Mouse (Mus musculus): ENCODE results near the gene 1700001P01Rik. TPM values are rescaled to one million over a fixed set of nuclear protein-coding genes. Genes with fewer than 3 reads are reported as not detected.
A peak's percentile ranks its signal among the peaks of the same experiment; 100 is the strongest.

Gene 1700001P01Rik
- total and polyA plus RNA-seq, 2 experiments from 2014 or later, result not detected

DNA sequence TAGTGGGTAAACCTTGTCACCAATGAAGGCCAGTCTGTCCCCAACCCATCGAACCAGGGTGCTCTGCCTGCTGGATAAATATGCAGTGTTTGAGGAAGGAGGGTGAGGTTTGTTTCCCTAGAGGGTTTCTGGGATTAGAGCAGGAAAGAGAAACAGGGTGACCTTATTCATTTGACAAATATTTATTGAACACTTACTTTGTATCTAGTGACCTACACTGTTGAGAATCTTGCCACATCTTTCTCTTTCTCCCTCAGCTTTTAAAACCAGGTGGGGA, 26.4 kb upstream of the 1700001P01Rik start:
- no peak overlapping the region for H3K9ac ChIP-seq (replicated peaks; ENCODE audit: low read depth, low read length)
- DNase-seq (ENCODE audit: low spot score) (no peak), ATAC-seq (ENCODE audit: insufficient read depth, low read depth) (no peak)
- no peaks in the 10 kb centered on the region for H3K9me3 ChIP-seq (replicated peaks; ENCODE audit: control insufficient read depth, low read length)
- no peak overlapping the region for H3K4me3 ChIP-seq (ENCODE audit: low read depth, low read length)
- WGBS, result 31% methylated on average over 1 of the region's 1 CpGs
- H3K4me1 ChIP-seq (ENCODE audit: control insufficient read depth, insufficient read depth), result peaks cover 49% of the 10 kb centered on the region
- H3K4me2 ChIP-seq (ENCODE audit: low read depth, low read length), result peak overlapping the region; percentile 90
- TF ChIP-seq EP300 (IDR thresholded peaks at IDR 0.05; ENCODE audit: low read depth), result no peak
- no peak for TF ChIP-seq CTCF (IDR thresholded peaks at IDR 0.05; ENCODE audit: low read depth)
- H3K36me3 ChIP-seq (replicated peaks; ENCODE audit: control insufficient read depth, insufficient read depth, low read length), result peaks cover 4% of the 10 kb centered on the region; the same call in 1 of the 2 replicates
- 0 out of 2 replicates have a peak overlapping the region, but pooled peaks have one; percentile 10 for H3K27ac ChIP-seq (ENCODE audit: low read depth)
- no peaks in the 10 kb centered on the region for H3K27me3 ChIP-seq (ENCODE audit: control insufficient read depth, insufficient read depth, low read length)

DNA sequence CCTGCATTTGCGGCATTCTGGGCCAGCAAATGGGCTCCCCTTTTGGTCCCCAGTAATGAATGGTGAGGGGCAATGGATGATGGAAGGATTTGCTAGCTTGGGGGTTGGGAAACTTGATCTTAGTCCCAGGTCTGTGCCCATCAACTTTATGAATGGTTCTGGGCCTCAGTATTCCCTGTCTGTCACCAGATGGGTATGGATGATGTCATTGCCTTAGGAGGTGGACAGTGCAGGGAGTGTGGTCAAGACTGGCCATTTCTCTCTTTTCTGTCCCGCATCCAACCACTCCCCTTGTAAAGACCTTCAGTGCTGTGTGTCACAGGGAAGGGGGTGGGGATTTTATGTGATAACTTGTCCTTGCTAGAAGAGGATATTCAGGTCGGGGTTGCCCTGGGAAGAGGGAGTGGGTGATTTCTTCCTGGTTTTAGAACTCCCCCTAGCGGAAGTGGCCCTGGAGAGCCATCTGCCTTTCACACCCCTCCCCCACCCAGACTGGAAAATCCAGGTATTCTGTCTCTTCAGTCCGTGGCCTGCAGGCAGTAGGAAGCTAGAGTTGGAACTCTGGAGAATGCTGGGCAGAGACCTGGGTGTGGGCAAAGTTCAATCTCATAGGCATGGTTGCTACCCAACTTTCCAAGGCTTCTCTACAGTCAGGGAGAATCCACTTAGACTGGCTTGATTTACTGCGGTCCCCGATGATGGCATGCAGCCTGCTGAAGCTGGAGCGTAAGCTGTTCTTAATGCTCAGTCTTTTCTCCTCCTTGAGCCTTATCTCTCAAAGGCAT, 25.9 kb upstream of the 1700001P01Rik start:
- peak overlapping the region; percentile 90 for H3K4me2 ChIP-seq (ENCODE audit: low read depth, low read length)
- H3K27ac ChIP-seq (ENCODE audit: low read depth), result peak overlapping the region; percentile 89; the same call in 1 of the 2 replicates
- ATAC-seq (ENCODE audit: insufficient read depth, low read depth), result no peak
- WGBS, result 23% methylated on average over 8 of the region's 8 CpGs
- no peak for DNase-seq (ENCODE audit: low spot score)
- H3K4me1 ChIP-seq (ENCODE audit: control insufficient read depth, insufficient read depth), result peaks cover 44% of the 10 kb centered on the region
- H3K27me3 ChIP-seq (ENCODE audit: control insufficient read depth, insufficient read depth, low read length), result no peaks in the 10 kb centered on the region
- H3K9me3 ChIP-seq (replicated peaks; ENCODE audit: control insufficient read depth, low read length), result no peaks in the 10 kb centered on the region
- no peak overlapping the region for H3K9ac ChIP-seq (replicated peaks; ENCODE audit: low read depth, low read length)
- peak overlapping the region; percentile 89 for H3K4me3 ChIP-seq (ENCODE audit: low read depth, low read length)
- no peaks in the 10 kb centered on the region for H3K36me3 ChIP-seq (replicated peaks; ENCODE audit: control insufficient read depth, insufficient read depth, low read length)
- TF ChIP-seq EP300 (IDR thresholded peaks at IDR 0.05; ENCODE audit: low read depth), result no peak
- TF ChIP-seq CTCF (IDR thresholded peaks at IDR 0.05; ENCODE audit: low read depth), result peak; percentile 33

DNA sequence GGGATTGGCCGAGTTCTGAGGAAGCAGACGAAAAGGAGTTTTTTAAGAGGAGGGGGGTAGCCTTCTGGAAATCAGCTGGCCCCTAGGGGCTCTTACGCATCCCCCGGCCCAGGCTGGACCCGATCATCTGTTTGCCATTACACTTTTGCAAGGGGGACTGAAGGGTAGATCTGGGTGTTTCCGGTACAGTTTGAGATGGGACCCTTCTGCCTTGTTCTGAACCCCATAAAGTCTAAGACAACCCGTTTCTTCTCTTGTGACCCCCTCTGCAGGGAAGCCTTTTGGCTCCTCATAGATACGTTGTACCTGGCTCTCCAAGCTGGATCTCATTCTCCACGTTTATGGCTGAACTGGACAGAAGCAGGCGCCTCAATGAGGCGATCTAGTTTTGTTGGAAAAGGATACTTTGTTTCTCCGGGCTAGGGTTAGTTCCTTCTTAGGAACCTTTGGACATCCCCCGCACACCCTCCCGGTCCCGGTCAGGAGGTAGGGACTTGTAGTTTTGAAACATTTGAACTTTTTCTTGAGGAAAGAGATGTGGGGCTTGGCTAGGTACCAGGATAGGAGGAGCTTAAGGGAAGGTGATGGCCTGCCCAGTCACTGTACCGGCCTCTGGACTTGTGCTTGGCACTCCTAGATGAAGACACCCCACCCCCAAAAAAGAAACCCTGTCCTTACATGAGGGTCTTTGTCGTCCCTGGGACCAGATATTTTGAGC, 25.1 kb upstream of the 1700001P01Rik start:
- ATAC-seq (ENCODE audit: insufficient read depth, low read depth), result no peak
- Histone ChIP-seq H3K9me3 (replicated peaks; ENCODE audit: control insufficient read depth, low read length) (no peaks in the 10 kb centered on the region), H3K4me3 (ENCODE audit: low read depth, low read length) (peak overlapping the region; percentile 89), H3K27ac (ENCODE audit: low read depth) (peak overlapping the region; percentile 89), H3K4me2 (ENCODE audit: low read depth, low read length) (peak overlapping the region; percentile 90), H3K36me3 (replicated peaks; ENCODE audit: control insufficient read depth, insufficient read depth, low read length) (no peaks in the 10 kb centered on the region), H3K4me1 (ENCODE audit: control insufficient read depth, insufficient read depth) (peaks cover 37% of the 10 kb centered on the region), H3K27me3 (ENCODE audit: control insufficient read depth, insufficient read depth, low read length) (no peaks in the 10 kb centered on the region), H3K9ac (replicated peaks; ENCODE audit: low read depth, low read length) (peak overlapping the region; percentile 72)
- TF ChIP-seq CTCF (IDR thresholded peaks at IDR 0.05; ENCODE audit: low read depth) (no peak), EP300 (IDR thresholded peaks at IDR 0.05; ENCODE audit: low read depth) (no peak)
- 4% methylated on average over 17 of the region's 17 CpGs for WGBS
- no peak for DNase-seq (ENCODE audit: low spot score)

DNA sequence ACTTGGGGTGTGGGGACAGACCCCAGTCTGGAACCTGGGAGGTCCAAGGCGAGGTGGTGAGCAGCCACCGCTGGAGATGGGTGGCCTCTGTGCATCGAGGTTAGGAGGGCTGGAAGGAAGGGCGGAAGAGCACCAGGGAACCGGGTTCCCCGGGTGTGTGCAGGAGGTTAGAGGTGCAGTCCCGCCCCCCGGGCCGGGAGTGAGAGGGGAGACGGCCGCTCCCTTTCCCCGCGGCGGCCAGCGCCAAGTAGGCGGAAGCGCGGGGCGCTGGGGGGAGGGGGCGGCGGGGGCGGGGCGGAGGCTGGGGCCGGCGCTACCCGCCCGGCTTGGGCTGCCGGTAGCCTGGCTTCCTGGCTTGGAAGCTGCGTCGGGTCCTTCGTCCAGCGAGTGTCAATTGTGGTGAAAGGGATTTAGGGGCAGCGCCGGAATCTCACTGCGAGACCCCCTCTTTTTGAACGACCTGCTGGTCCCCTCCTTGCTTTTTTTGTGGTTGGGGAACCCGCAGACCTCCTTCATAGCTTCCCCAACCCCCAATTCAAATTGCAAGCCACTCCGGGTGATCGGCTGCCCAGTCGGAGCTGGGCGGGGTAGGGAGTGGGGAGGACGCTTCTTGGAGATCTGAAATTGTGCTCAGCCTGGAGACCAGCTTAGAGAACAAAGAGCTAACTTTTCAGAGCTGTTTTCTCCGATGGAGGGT, 24.4 kb upstream of the 1700001P01Rik start:
- DNase-seq (ENCODE audit: low spot score) (no peak), ATAC-seq (ENCODE audit: insufficient read depth, low read depth) (peak; percentile 69)
- no peaks in the 10 kb centered on the region for H3K9me3 ChIP-seq (replicated peaks; ENCODE audit: control insufficient read depth, low read length)
- H3K4me3 ChIP-seq (ENCODE audit: low read depth, low read length), result peak overlapping the region; percentile 89
- under 1% methylated on average over 31 of the region's 43 CpGs for WGBS
- peaks cover 30% of the 10 kb centered on the region for H3K4me1 ChIP-seq (ENCODE audit: control insufficient read depth, insufficient read depth)
- H3K27me3 ChIP-seq (ENCODE audit: control insufficient read depth, insufficient read depth, low read length), result no peaks in the 10 kb centered on the region
- peak overlapping the region; percentile 89 for H3K27ac ChIP-seq (ENCODE audit: low read depth)
- peak overlapping the region; percentile 90 for H3K4me2 ChIP-seq (ENCODE audit: low read depth, low read length)
- no peak; the same call in 1 of the 2 replicates for TF ChIP-seq EP300 (IDR thresholded peaks at IDR 0.05; ENCODE audit: low read depth)
- peak overlapping the region; percentile 72 for H3K9ac ChIP-seq (replicated peaks; ENCODE audit: low read depth, low read length)
- H3K36me3 ChIP-seq (replicated peaks; ENCODE audit: control insufficient read depth, insufficient read depth, low read length), result no peaks in the 10 kb centered on the region

DNA sequence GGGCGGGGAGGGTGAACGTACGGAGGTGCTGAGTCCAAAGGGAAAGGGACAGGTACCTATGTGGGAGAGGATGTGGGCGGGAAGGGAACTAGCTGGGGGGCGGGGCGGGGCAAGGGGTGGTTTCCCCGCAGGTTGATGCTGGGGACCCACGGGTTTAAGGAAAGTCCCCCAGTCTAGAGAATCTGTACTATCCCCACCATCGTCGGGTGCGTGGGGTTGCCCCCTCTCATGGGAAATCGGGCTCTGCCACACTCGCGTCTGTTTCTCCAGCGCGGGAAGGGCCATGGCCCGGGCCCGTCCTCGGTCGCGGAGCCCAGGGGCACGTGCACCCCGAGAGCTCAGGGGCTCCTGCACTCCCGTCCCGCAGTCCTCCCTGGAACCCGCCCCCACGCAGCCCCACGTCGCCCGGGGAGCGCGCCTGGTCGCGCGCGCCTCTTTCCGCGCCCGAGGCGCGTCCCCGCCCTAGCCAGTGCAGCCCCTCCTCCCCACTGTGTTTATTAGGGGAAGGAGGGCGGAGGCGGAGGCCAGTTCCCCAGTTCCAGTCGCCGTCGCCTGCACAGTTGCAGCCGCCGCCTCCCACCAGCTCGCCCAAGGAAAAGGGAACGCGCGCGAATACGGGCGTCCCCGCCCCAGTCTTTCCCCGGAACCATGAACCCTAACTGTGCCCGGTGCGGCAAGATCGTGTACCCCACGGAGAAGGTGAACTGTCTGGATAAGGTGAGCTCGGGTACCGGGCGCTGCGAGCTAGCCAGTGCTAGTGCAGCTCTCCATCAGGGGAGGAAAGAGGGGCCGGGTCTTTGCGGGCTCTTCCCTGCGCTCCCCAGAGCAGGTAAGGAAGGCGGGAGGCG, 23.7 kb upstream of the 1700001P01Rik start:
- no peak for TF ChIP-seq CTCF (IDR thresholded peaks at IDR 0.05; ENCODE audit: low read depth)
- TF ChIP-seq EP300 (IDR thresholded peaks at IDR 0.05; ENCODE audit: low read depth), result no peak
- H3K27me3 ChIP-seq (ENCODE audit: control insufficient read depth, insufficient read depth, low read length), result no peaks in the 10 kb centered on the region
- no peaks in the 10 kb centered on the region for H3K9me3 ChIP-seq (replicated peaks; ENCODE audit: control insufficient read depth, low read length)
- peak overlapping the region; percentile 89 for H3K4me3 ChIP-seq (ENCODE audit: low read depth, low read length)
- peak overlapping the region; percentile 90 for H3K4me2 ChIP-seq (ENCODE audit: low read depth, low read length)
- under 1% methylated on average over 69 of the region's 71 CpGs for WGBS
- no peaks in the 10 kb centered on the region for H3K36me3 ChIP-seq (replicated peaks; ENCODE audit: control insufficient read depth, insufficient read depth, low read length)
- peak overlapping the region; percentile 72 for H3K9ac ChIP-seq (replicated peaks; ENCODE audit: low read depth, low read length)
- DNase-seq (ENCODE audit: low spot score) (peak; percentile 76), ATAC-seq (ENCODE audit: insufficient read depth, low read depth) (peak; percentile 76)
- H3K27ac ChIP-seq (ENCODE audit: low read depth), result peak overlapping the region; percentile 89
- H3K4me1 ChIP-seq (ENCODE audit: control insufficient read depth, insufficient read depth), result peaks cover 23% of the 10 kb centered on the region

Data from heart, postnatal 0 days (tissue).